Mouse (Mus musculus) left cerebral cortex, adult 18-20 months (tissue): Measurements from ENCODE around the gene Paf1. TPM values are rescaled to one million over a fixed set of nuclear protein-coding genes. Genes with fewer than 3 reads are reported as not detected.

Experiments used
- DNase-seq, 2 experiments: peaks; one replicate each; pipeline ENCODE4 v3.0.0; 2021 to 2022; ENCODE audit warnings: low spot score in 2 of 2, mixed read lengths in 1 of 2
- long read RNA-seq, 2 experiments: library from polyadenylated mRNA; stranded (forward); transcript quantifications; one replicate each; pipeline ENCODE4 v2.0.0; 2021
- total RNA-seq, 2 experiments: library from RNA; stranded (reverse); gene quantifications; 2 replicates each; pipeline ENCODE4 v1.2.3; 2021

The Paf1 gene
- 10 to 100 TPM; 54.8 to 59.0 TPM for total RNA-seq
- long read RNA-seq, experiment 1, transcript Paf1-201 (14 exons, 2,003 nt): major isoform, 35 of 52 reads
- long read RNA-seq, experiment 1, partial matches to known transcripts: 3 of 52 reads
- long read RNA-seq, experiment 1, other reads (novel, unspliced or antisense): 14 of 52 reads
- long read RNA-seq, experiment 2, transcript Paf1-201 (14 exons, 2,003 nt): major isoform, 23 of 33 reads
- long read RNA-seq, experiment 2, partial matches to known transcripts: 5 of 33 reads
- long read RNA-seq, experiment 2, other reads (novel, unspliced or antisense): 5 of 33 reads

GRCm38 (mm10) chr7:28392429-28393271 is at the start of gene Paf1, which contains the start of gene Med29:
TSS of gene Paf1 (plus strand) at chr7:28392951.
TSS of gene Med29 (minus strand) at chr7:28392708.
- peak; percentile 94 to 97 for DNase-seq

- DNase-seq: peak; percentile 35 to 76
These were observed 48.1 kb upstream of the Paf1 start for GRCm38 (mm10) chr7:28344637-28345036.

- DNase-seq: no peak
These were observed 45.0 kb upstream of the Paf1 start for GRCm38 (mm10) chr7:28347746-28348145.

- DNase-seq: no peak
These were observed 44.1 kb upstream of the Paf1 start for GRCm38 (mm10) chr7:28348601-28349000.

GRCm38 (mm10) chr7:28350155-28350883 is 42.4 kb upstream of the Paf1 start, which contains the start of gene Rps16:
TSS of gene Rps16 (plus strand) at chr7:28350652.
- DNase-seq: peak; percentile 98

- DNase-seq: no peak
These were observed 41.0 kb upstream of the Paf1 start for GRCm38 (mm10) chr7:28351676-28352191.

GRCm38 (mm10) chr7:28353267-28353666 is 39.5 kb upstream of the Paf1 start:
- DNase-seq: no peak

GRCm38 (mm10) chr7:28354113-28354581 is 38.6 kb upstream of the Paf1 start:
- DNase-seq: no peak

GRCm38 (mm10) chr7:28354596-28354995 is 38.2 kb upstream of the Paf1 start:
- no peak for DNase-seq

GRCm38 (mm10) chr7:28355221-28355620 is 37.5 kb upstream of the Paf1 start:
- DNase-seq: no peak

GRCm38 (mm10) chr7:28356981-28357380 is 35.8 kb upstream of the Paf1 start:
- DNase-seq: no peak

- no peak for DNase-seq
These were observed 34.8 kb upstream of the Paf1 start for GRCm38 (mm10) chr7:28357984-28358383.

GRCm38 (mm10) chr7:28358431-28358830 is 34.3 kb upstream of the Paf1 start:
- no peak for DNase-seq

- no peak for DNase-seq
These were observed 32.9 kb upstream of the Paf1 start for GRCm38 (mm10) chr7:28359854-28360253.

GRCm38 (mm10) chr7:28360291-28360690 is 32.5 kb upstream of the Paf1 start:
- DNase-seq: no peak

GRCm38 (mm10) chr7:28361647-28362341 is 31.0 kb upstream of the Paf1 start:
- DNase-seq: no peak

- DNase-seq: no peak
These were observed 30.2 kb upstream of the Paf1 start for GRCm38 (mm10) chr7:28362441-28363060.

GRCm38 (mm10) chr7:28367663-28368275 is 25.0 kb upstream of the Paf1 start:
- peak in 1 of 2 experiments; percentile 22 for DNase-seq

GRCm38 (mm10) chr7:28368276-28368920 is 24.4 kb upstream of the Paf1 start:
- no peak for DNase-seq
